Mouse (Mus musculus): Measurements from ENCODE around the gene Ffar1.

DNA sequence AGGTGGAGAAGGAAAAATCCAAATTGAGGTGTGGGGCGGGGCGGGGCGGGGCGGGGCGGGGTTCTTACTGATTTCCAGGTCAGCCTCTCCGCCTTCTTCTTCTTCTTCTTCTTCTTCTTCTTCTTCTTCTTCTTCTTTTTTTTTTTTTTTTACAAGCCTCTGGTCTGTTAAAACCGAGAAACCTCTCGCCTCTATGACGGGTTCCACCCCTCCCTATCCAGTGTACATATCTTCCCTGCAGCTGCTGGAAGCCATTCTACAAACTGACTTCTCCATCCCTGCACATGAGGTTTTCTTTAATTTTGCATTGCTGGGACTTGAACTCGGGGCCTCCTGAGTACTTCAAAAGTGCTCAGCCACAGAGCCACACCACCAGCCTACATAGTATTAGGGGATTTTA lies 34.7 kb downstream of the Ffar1 start:
- no peak for TF ChIP-seq POLR2A (IDR thresholded peaks at IDR 0.05; ENCODE audit: borderline replicate concordance, insufficient read depth, low read length)
- TF ChIP-seq CTCF (IDR thresholded peaks at IDR 0.05; ENCODE audit: borderline replicate concordance, insufficient read depth, low read depth, low read length), result no peak
